Mouse (Mus musculus) testis, adult 2 months (tissue): Measurements from ENCODE around the gene Mapkapk2. TPM values are rescaled to one million over a fixed set of nuclear protein-coding genes. Genes with fewer than 3 reads are reported as not detected.

Source experiments
- H3K27ac ChIP-seq: fragments of 200-500 bp; 2 replicates; pipeline ENCODE4 v1.5.1; 2012; ENCODE audit warnings: low read depth, low read length; ENCODE audit not compliant: control insufficient read depth, insufficient read depth
- H3K27me3 ChIP-seq: fragments of 200-500 bp; 2 replicates; pipeline ENCODE4 v1.6.1; 2012; ENCODE audit warnings: mild to moderate bottlenecking, low read length, moderate library complexity; ENCODE audit not compliant: control insufficient read depth, insufficient read depth
- H3K36me3 ChIP-seq: fragments of 200-500 bp; 2 replicates; pipeline ENCODE4 v1.6.1; 2012; ENCODE audit warnings: mild to moderate bottlenecking, low read length; ENCODE audit not compliant: control insufficient read depth, insufficient read depth
- H3K4me1 ChIP-seq: fragments of 200-500 bp; 2 replicates; pipeline ENCODE4 v1.6.1; 2012; ENCODE audit warnings: low read length; ENCODE audit not compliant: control insufficient read depth, insufficient read depth
- H3K4me3 ChIP-seq: fragments of 200-500 bp; 2 replicates; pipeline ENCODE4 v1.5.1; 2012; ENCODE audit warnings: low read depth, mild to moderate bottlenecking, low read length, moderate library complexity, mixed read lengths; ENCODE audit not compliant: control insufficient read depth
- CTCF ChIP-seq: fragments of 200-500 bp; IDR thresholded peaks from 2 replicates; pipeline ENCODE4 v1.5.1; 2012; ENCODE audit warnings: low read depth, mild to moderate bottlenecking, inconsistent platforms, low read length, moderate library complexity; ENCODE audit not compliant: control insufficient read depth, insufficient read depth, insufficient replicate concordance
- POLR2A ChIP-seq: fragments of 200-500 bp; IDR thresholded peaks from 2 replicates; pipeline ENCODE4 v1.6.1; 2012; ENCODE audit warnings: low read depth, mild to moderate bottlenecking, inconsistent platforms, low read length, moderate library complexity; ENCODE audit not compliant: control insufficient read depth
- polyA plus RNA-seq: library from polyadenylated mRNA; depleted of rRNA; stranded (reverse); fragments of >200 nt; gene quantifications from 2 replicates; pipeline ENCODE4 v1.2.3, GENCODE M21; 2012

Mapkapk2 gene
- polyA plus RNA-seq, 1 experiment, result 14.7 TPM

DNA sequence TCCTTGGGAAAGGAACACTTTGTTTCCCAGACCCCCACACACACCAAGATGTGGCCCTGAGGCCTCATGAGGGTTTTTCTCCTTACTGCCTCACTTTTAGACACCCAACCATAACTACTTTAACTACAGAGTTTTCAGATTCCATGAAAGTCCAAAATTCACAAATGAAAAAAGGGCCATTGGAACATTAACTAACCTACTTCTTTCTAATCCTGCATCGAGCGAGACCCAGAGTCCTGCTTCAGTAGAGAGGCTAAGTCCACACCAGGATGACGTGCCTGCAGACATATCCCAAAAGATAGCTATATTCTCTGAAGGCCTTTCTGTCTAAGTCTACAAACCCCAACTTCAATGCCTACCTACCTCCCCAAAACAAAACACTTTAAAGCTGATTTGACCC lies 4.8 kb downstream of the Mapkapk2 start:
- no peaks in the 10 kb centered on the region for H3K27me3 ChIP-seq
- H3K27ac ChIP-seq, result no peak overlapping the region
- no peaks in the 10 kb centered on the region for H3K36me3 ChIP-seq
- TF ChIP-seq POLR2A (no peak), CTCF (no peak)
- H3K4me1 ChIP-seq, result peaks cover 6% of the 10 kb centered on the region
- H3K4me3 ChIP-seq, result no peak overlapping the region

DNA sequence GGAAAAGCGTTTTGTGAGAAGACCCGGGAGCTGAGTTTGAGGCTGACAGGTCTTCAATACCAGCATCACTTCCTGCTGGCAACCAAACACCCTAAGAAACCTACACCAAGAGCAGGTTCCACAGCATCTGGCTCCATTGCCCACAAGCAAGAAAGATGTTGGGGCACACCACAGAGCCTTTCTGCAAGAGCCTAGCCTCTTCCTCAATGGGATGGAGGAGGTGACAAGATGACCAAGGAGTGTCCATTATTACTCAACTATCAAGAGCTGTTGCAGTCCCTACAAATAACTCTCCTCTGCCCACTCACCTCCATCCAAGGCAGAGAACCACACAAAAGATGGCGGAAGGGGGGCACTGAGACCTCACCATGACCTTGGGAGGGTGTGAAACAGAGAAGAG lies 5.5 kb downstream of the Mapkapk2 start:
- no peak overlapping the region for H3K4me3 ChIP-seq
- TF ChIP-seq POLR2A, result no peak
- TF ChIP-seq CTCF, result no peak
- H3K36me3 ChIP-seq, result no peaks in the 10 kb centered on the region
- H3K27ac ChIP-seq, result no peak overlapping the region
- H3K27me3 ChIP-seq, result no peaks in the 10 kb centered on the region
- H3K4me1 ChIP-seq, result peaks cover 5% of the 10 kb centered on the region

DNA sequence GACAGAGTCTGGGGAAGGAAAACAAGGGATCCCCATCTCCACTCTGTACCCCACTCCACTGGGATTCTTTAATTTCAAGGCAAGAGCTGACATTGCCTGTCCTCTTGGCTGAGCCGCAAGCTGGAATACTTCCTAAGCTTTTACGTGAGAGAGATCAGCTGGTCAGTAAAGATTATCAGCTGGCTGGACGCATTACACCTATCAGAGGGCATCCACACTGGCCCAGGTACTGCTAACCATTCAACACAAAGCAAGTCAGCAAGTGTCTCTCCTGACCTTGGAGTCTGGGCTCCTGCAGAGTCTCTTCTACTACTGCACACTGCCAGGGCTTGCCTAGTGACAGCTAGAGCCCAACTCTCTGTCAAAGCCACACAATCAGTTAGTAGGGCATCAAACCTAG lies 6.1 kb downstream of the Mapkapk2 start:
- H3K4me1 ChIP-seq, result peaks cover under 1% of the 10 kb centered on the region
- TF ChIP-seq CTCF (no peak), POLR2A (no peak)
- no peaks in the 10 kb centered on the region for H3K36me3 ChIP-seq
- no peaks in the 10 kb centered on the region for H3K27me3 ChIP-seq
- no peak overlapping the region for H3K27ac ChIP-seq
- no peak overlapping the region for H3K4me3 ChIP-seq

DNA sequence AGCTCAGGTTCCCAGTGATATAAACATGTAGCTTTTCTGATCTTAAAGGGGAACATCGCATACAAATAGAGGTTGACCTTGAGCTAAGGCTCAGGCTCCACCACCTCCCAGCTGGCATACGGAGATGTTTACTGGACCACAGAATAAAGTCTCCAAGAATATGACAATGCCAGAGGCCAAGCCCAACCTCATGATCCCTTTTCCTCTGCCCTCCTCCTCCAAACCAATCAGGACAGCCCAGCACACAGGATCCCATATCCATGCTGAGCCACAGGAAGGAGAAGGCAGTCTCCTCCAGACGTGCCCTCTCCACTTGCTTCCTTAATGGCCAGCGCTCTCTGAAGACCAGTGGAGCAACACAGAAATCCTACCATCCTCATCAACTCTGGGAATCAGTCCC lies 6.7 kb downstream of the Mapkapk2 start:
- no peaks in the 10 kb centered on the region; the same call in none of the 2 replicates for H3K4me1 ChIP-seq

DNA sequence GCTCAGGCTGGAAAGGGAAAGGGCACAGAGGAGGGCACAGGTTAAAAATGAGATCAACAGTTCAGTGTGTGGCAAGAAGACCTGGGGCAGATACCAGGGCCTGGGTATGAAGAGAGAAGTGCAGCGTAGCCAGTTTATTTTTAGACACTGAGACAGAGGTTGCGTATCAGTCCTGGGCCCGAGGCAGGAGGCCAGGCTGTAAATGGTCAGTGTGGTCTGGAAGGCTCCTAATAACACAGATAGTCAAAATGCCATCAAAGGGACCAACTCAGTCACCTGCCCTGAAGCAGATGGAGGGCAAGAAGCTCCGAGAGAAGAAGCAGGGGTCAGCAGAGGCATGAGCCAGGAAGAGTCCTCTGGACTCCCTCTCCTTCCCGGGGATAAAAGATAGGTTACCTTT lies 7.4 kb downstream of the Mapkapk2 start:
- no peaks in the 10 kb centered on the region; the same call in 1 of the 2 replicates for H3K4me1 ChIP-seq
- no peak overlapping the region for H3K27ac ChIP-seq
- no peak for TF ChIP-seq POLR2A
- no peaks in the 10 kb centered on the region for H3K27me3 ChIP-seq
- no peaks in the 10 kb centered on the region for H3K36me3 ChIP-seq
- H3K4me3 ChIP-seq, result no peak overlapping the region

More for the DNA sequence above, 6.7 kb downstream of the Mapkapk2 start:
- Histone ChIP-seq H3K27ac (no peak overlapping the region), H3K27me3 (no peaks in the 10 kb centered on the region), H3K36me3 (no peaks in the 10 kb centered on the region), H3K4me3 (no peak overlapping the region)
- no peak for TF ChIP-seq CTCF
- TF ChIP-seq POLR2A, result no peak

DNA sequence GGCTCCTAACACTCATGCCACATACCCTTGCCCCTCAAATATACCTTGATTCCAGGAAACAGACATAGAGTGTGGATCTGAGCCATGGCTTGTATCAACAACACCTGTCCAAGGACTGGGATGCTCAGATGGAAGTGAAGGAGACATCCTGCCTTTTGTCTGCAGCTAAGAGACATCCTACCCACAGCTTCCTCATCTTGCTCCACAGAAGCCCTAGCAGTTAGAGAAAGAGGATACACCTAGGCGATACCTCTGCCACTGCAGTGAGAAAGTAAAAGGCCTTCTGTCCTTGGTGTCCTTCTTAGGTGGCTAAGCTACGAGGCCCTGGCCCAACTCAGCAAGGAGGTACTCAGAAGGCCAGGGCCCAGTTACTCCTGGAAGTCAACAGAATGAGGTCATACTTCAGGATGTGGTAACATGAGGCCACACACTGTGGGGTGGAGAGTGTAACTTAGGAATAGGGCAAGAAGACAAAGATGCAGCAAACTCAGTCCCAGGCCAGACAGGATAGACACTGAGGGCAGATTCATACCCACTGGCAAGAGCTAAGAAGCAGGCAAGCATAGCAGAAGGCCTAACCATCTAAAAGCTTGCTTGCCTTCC lies 8.0 kb downstream of the Mapkapk2 start:
- Histone ChIP-seq H3K27me3 (no peaks in the 10 kb centered on the region), H3K4me1 (no peaks in the 10 kb centered on the region; the same call in 1 of the 2 replicates), H3K4me3 (no peak overlapping the region), H3K27ac (no peak overlapping the region), H3K36me3 (no peaks in the 10 kb centered on the region)
- TF ChIP-seq CTCF (no peak), POLR2A (no peak)

DNA sequence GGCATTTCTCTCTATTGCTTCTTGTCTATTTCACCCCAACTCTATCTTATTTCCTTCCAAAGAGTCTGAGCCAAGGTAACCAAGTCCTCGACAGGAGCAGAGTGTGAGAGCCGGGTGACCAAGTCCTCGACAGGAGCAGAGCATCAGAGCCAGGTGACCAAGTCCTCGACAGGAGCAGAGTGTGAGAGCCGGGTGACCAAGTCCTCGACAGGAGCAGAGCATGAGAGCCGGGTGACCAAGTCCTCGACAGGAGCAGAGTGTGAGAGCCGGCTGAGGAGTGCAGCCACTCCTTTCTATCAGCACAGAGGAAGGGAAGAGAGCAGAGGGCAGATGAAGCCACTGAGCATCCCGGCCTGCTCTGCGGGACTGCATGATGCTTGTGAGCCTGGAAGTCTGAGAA lies 9.1 kb downstream of the Mapkapk2 start:
- TF ChIP-seq POLR2A (no peak), CTCF (no peak)
- Histone ChIP-seq H3K4me1 (peaks cover 3% of the 10 kb centered on the region; the same call in 1 of the 2 replicates), H3K27me3 (no peaks in the 10 kb centered on the region), H3K36me3 (no peaks in the 10 kb centered on the region), H3K4me3 (no peak overlapping the region), H3K27ac (no peak overlapping the region)

DNA sequence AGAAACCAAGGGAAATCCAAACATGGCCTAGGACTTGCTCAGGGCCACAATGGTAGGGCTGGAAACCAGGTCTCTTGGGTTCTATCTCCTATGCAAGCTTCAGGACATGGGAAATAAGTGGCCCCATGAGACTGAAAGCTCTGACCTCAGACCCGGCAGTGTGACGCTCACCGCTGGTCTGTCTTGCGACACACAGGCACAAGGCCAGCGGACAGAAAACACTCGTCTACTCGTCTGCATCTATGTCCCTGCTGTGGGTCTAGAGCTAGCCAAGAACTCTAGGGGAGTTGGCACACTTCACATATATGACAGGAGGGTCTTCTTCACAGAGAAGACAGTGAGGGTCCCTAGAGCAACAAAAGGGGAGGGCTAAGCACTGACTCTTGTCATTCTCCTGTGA lies 10.7 kb downstream of the Mapkapk2 start:
- Histone ChIP-seq H3K4me3 (no peak overlapping the region), H3K36me3 (no peaks in the 10 kb centered on the region), H3K27me3 (no peaks in the 10 kb centered on the region), H3K4me1 (peaks cover 3% of the 10 kb centered on the region; the same call in 1 of the 2 replicates), H3K27ac (no peak overlapping the region)
- TF ChIP-seq POLR2A, result no peak
- TF ChIP-seq CTCF, result no peak
